Mouse (Mus musculus) liver, embryonic 14.5 days (tissue): ENCODE data around the gene Gen1.

Experiments
- CTCF ChIP-seq: IDR thresholded peaks from 2 replicates; pipeline ENCODE4 v1.5.1; 2016; ENCODE audit warnings: antibody characterized with exemption, low read depth, control low read depth
- EP300 ChIP-seq: IDR thresholded peaks from 2 replicates; pipeline ENCODE4 v1.6.1; 2016; ENCODE audit warnings: antibody characterized with exemption, low read depth

DNA sequence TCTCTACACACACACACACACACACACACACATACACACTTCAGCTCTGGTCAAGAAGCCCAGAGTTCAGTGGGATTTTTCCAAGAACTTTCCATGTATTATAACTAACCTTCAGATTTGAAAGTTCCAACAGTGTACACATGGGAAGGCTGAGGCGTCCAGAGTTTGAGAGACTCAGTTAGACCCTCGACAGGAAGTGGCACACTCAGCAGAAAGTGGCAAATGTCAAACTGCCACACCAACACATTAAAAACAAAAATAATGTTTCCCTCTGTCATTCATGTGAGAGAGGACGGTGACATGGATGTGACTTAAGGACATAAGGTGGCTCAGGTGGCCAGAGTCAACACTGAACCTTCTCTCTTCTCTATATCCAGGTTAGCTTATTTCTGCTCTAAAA, 55.2 kb downstream of the Gen1 start:
- no peak for TF ChIP-seq EP300
- no peak for TF ChIP-seq CTCF
